Mouse (Mus musculus) kidney, adult 9 months (tissue): ENCODE data around the gene Tex264.
"Not testable (repeated sequence)": the region's sequence is repeated elsewhere in the genome, so short reads cannot be mapped to it uniquely, and the experiment has no call there.

ENCODE experiments used
- DNase-seq: peaks from one replicate; pipeline ENCODE4 v3.0.0; 2022

Tex264 gene

GRCm38 (mm10) chr9:106659935-106660334 lies 25.8 kb downstream of the Tex264 start:
- DNase-seq = no peak

GRCm38 (mm10) chr9:106659441-106659840 lies 26.3 kb downstream of the Tex264 start:
- DNase-seq = no peak

GRCm38 (mm10) chr9:106657592-106657991 lies 28.1 kb downstream of the Tex264 start:
- DNase-seq = no peak

GRCm38 (mm10) chr9:106656820-106657219 lies 28.9 kb downstream of the Tex264 start:
- no peak for DNase-seq

GRCm38 (mm10) chr9:106655884-106656720 lies 29.6 kb downstream of the Tex264 start, which contains the start of gene Grm2:
TSS of gene Grm2 (minus strand) at chr9:106656082.
- DNase-seq = peak; percentile 30

- DNase-seq = no peak
These were observed 33.0 kb downstream of the Tex264 start for GRCm38 (mm10) chr9:106652720-106653119.

GRCm38 (mm10) chr9:106647226-106647625 lies 38.5 kb downstream of the Tex264 start:
- DNase-seq = no peak

- DNase-seq = no peak
These were observed 39.9 kb downstream of the Tex264 start for GRCm38 (mm10) chr9:106645684-106646271.

- DNase-seq = no peak
These were observed 41.9 kb downstream of the Tex264 start for GRCm38 (mm10) chr9:106643787-106644186.

- peak; percentile 84 for DNase-seq
These were observed 42.6 kb downstream of the Tex264 start for GRCm38 (mm10) chr9:106643128-106643527.

- no peak for DNase-seq
These were observed 44.4 kb downstream of the Tex264 start for GRCm38 (mm10) chr9:106641346-106641745.

- DNase-seq = no peak
These were observed 47.6 kb downstream of the Tex264 start for GRCm38 (mm10) chr9:106638154-106638553.

- no peak for DNase-seq
These were observed 53.5 kb downstream of the Tex264 start for GRCm38 (mm10) chr9:106632185-106632584.

- DNase-seq = not testable (repeated sequence)
These were observed 57.9 kb downstream of the Tex264 start for GRCm38 (mm10) chr9:106627796-106628195.

GRCm38 (mm10) chr9:106626282-106626681 lies 59.4 kb downstream of the Tex264 start, which contains the start of gene Iqcf6:
TSS of gene Iqcf6 (plus strand) at chr9:106626582.
- DNase-seq = no peak

- DNase-seq = no peak
These were observed 68.2 kb downstream of the Tex264 start for GRCm38 (mm10) chr9:106617496-106617895.

- DNase-seq = no peak
These were observed 69.4 kb downstream of the Tex264 start for GRCm38 (mm10) chr9:106616306-106616705.

- DNase-seq = no peak
These were observed 71.1 kb downstream of the Tex264 start for GRCm38 (mm10) chr9:106614616-106615015.

- no peak for DNase-seq
These were observed 71.8 kb downstream of the Tex264 start for GRCm38 (mm10) chr9:106613951-106614350.

GRCm38 (mm10) chr9:106610727-106611126 lies 75.0 kb downstream of the Tex264 start:
- DNase-seq = no peak
